Mouse (Mus musculus) E14TG2a.4 (cell line): Measurements from ENCODE around the gene Srcin1.
A peak's percentile ranks its signal among the peaks of the same experiment; 100 is the strongest.

Experiments
- H3K27me3 ChIP-seq: 2 replicates; pipeline ENCODE4 v1.6.1; 2014; ENCODE audit warnings: low read length, control low read depth; ENCODE audit not compliant: insufficient read depth
- H3K36me3 ChIP-seq: 2 replicates; pipeline ENCODE4 v1.6.1; 2014; ENCODE audit warnings: low read length, control low read depth; ENCODE audit not compliant: insufficient read depth
- H3K4me1 ChIP-seq: replicated peaks from 2 replicates; pipeline ENCODE4 v1.6.1; 2014; ENCODE audit warnings: low read depth, low read length, control low read depth
- H3K4me3 ChIP-seq: replicated peaks from 2 replicates; pipeline ENCODE4 v1.5.1; 2014; ENCODE audit warnings: mild to moderate bottlenecking, low read length
- H3K9me3 ChIP-seq: 2 replicates; pipeline ENCODE4 v1.6.1; 2014; ENCODE audit warnings: low read length, control low read depth
- CTCF ChIP-seq: conservative IDR thresholded peaks from 2 replicates; pipeline ENCODE4 v1.5.1; 2014; ENCODE audit warnings: low read length
- NANOG ChIP-seq: IDR thresholded peaks from 2 replicates; pipeline ENCODE4 v1.6.1; 2014; ENCODE audit warnings: borderline replicate concordance, low read length, mixed read lengths
- POU5F1 ChIP-seq: IDR thresholded peaks from 2 replicates; pipeline ENCODE4 v1.6.1; 2014; ENCODE audit warnings: low read length, borderline replicate concordance

The Srcin1 gene

GRCm38 (mm10) chr11:97535660-97536059 lies 40.3 kb downstream of the Srcin1 start:
- Histone ChIP-seq H3K4me1 (peaks cover 72% of the 10 kb centered on the region), H3K27me3 (peaks cover 77% of the 10 kb centered on the region)

GRCm38 (mm10) chr11:97535308-97535630 lies 40.7 kb downstream of the Srcin1 start:
- peaks cover 9% of the 10 kb centered on the region for H3K36me3 ChIP-seq
- peaks cover 78% of the 10 kb centered on the region for H3K27me3 ChIP-seq
- H3K4me3 ChIP-seq = peak overlapping the region; percentile 72
- no peak for TF ChIP-seq POU5F1
- TF ChIP-seq NANOG = no peak
- TF ChIP-seq CTCF = no peak
- peaks cover 69% of the 10 kb centered on the region for H3K4me1 ChIP-seq
- no peaks in the 10 kb centered on the region for H3K9me3 ChIP-seq

More at GRCm38 (mm10) chr11:97535660-97536059, 40.3 kb downstream of the Srcin1 start:
- Histone ChIP-seq H3K9me3 (no peaks in the 10 kb centered on the region), H3K36me3 (peaks cover 7% of the 10 kb centered on the region; the same call in 1 of the 2 replicates), H3K4me3 (no peak overlapping the region)
- no peak for TF ChIP-seq NANOG
- TF ChIP-seq CTCF = no peak
- no peak for TF ChIP-seq POU5F1

GRCm38 (mm10) chr11:97534442-97535307 lies 41.3 kb downstream of the Srcin1 start:
- TF ChIP-seq CTCF (no peak), NANOG (no peak), POU5F1 (no peak)
- H3K4me3 ChIP-seq = peak overlapping the region; percentile 72
- H3K27me3 ChIP-seq = peaks cover 77% of the 10 kb centered on the region
- H3K4me1 ChIP-seq = peaks cover 70% of the 10 kb centered on the region
- no peaks in the 10 kb centered on the region for H3K9me3 ChIP-seq
- H3K36me3 ChIP-seq = peaks cover 13% of the 10 kb centered on the region

GRCm38 (mm10) chr11:97533653-97534052 lies 42.3 kb downstream of the Srcin1 start:
- TF ChIP-seq NANOG (no peak), CTCF (no peak), POU5F1 (no peak)
- Histone ChIP-seq H3K9me3 (no peaks in the 10 kb centered on the region), H3K4me1 (peaks cover 73% of the 10 kb centered on the region), H3K4me3 (peak overlapping the region; percentile 84; the same call in 1 of the 2 replicates), H3K27me3 (peaks cover 71% of the 10 kb centered on the region), H3K36me3 (peaks cover 21% of the 10 kb centered on the region)

GRCm38 (mm10) chr11:97532950-97533582 lies 42.9 kb downstream of the Srcin1 start:
- peaks cover 79% of the 10 kb centered on the region for H3K4me1 ChIP-seq
- peaks cover 66% of the 10 kb centered on the region for H3K27me3 ChIP-seq
- no peaks in the 10 kb centered on the region for H3K9me3 ChIP-seq
- no peak for TF ChIP-seq NANOG
- TF ChIP-seq POU5F1 = no peak
- no peak for TF ChIP-seq CTCF
- peaks cover 21% of the 10 kb centered on the region for H3K36me3 ChIP-seq
- H3K4me3 ChIP-seq = peak overlapping the region; percentile 84

GRCm38 (mm10) chr11:97532354-97532753 lies 43.6 kb downstream of the Srcin1 start:
- H3K4me1 ChIP-seq = peaks cover 78% of the 10 kb centered on the region
- peaks cover 59% of the 10 kb centered on the region for H3K27me3 ChIP-seq
- no peaks in the 10 kb centered on the region for H3K9me3 ChIP-seq
- TF ChIP-seq CTCF (no peak), NANOG (no peak), POU5F1 (no peak)
- peaks cover 21% of the 10 kb centered on the region for H3K36me3 ChIP-seq
- peak overlapping the region; percentile 84 for H3K4me3 ChIP-seq

- Histone ChIP-seq H3K36me3 (peaks cover 24% of the 10 kb centered on the region), H3K27me3 (peaks cover 52% of the 10 kb centered on the region), H3K4me1 (peaks cover 71% of the 10 kb centered on the region), H3K4me3 (peak overlapping the region; percentile 84), H3K9me3 (no peaks in the 10 kb centered on the region)
- TF ChIP-seq POU5F1 (no peak), CTCF (peak; percentile 23; the same call in 1 of the 2 replicates), NANOG (no peak)
These were observed 44.4 kb downstream of the Srcin1 start for GRCm38 (mm10) chr11:97531381-97532260.
